Mouse (Mus musculus) CH12.LX (cell line): ENCODE measurements at regions not wholly inside any gene's neighbourhood (a gene's known extent, or its start where the extent isn't known, plus 50 kb on each side); places are given as distances from the start of the nearest gene placed in this dataset.

ENCODE experiments used
- DNase-seq: peaks from one replicate; pipeline ENCODE4 v3.0.0-alpha.2; 2013; ENCODE audit errors: extremely low read depth
- H3K27ac ChIP-seq: 2 replicates; pipeline ENCODE4 v1.5.1; 2012; ENCODE audit warnings: low read depth, mild to moderate bottlenecking, control low read depth, moderate library complexity; ENCODE audit not compliant: insufficient read depth
- H3K27me3 ChIP-seq: replicated peaks from 2 replicates; pipeline ENCODE3; 2012; ENCODE audit warnings: inconsistent platforms
- H3K36me3 ChIP-seq, 2 experiments: replicated peaks in 1 of 2; 2 replicates each; pipeline versions ENCODE3 to v1.6.1; 2012; ENCODE audit warnings: inconsistent platforms in 1 of 2, low read length in 1 of 2, mild to moderate bottlenecking in 1 of 2, mixed read lengths in 1 of 2, moderate library complexity in 1 of 2; ENCODE audit not compliant: control insufficient read depth in 1 of 2, insufficient read depth in 1 of 2
- H3K4me1 ChIP-seq, 2 experiments: 2 replicates each; pipeline ENCODE4 v1.6.1; 2012; ENCODE audit warnings: inconsistent platforms in 1 of 2, moderate library complexity in 1 of 2; ENCODE audit not compliant: insufficient read depth in 2 of 2, control insufficient read depth in 1 of 2
- H3K4me2 ChIP-seq: 2 replicates; pipeline ENCODE4 v1.6.1; 2012; ENCODE audit warnings: low read depth, mild to moderate bottlenecking, control low read depth; ENCODE audit not compliant: poor library complexity, insufficient read depth, severe bottlenecking
- H3K4me3 ChIP-seq, 3 experiments: fragments of 150-350 bp in 1 of 3; sonication (generic) in 1 of 3; replicated peaks in 1 of 3; 2 replicates each; pipeline versions ENCODE3 to v1.5.1; 2011 to 2012; ENCODE audit warnings: low read depth in 2 of 3, low read length in 2 of 3, mild to moderate bottlenecking in 2 of 3, moderate library complexity in 2 of 3, control low read depth in 1 of 3, improper control_type of control experiment in 1 of 3, inconsistent platforms in 1 of 3, mixed read lengths in 1 of 3; ENCODE audit not compliant: poor library complexity in 1 of 3
- H3K79me2 ChIP-seq: replicated peaks from 2 replicates; pipeline ENCODE4 v1.6.1; 2012; ENCODE audit warnings: mild to moderate bottlenecking, moderate library complexity; ENCODE audit not compliant: control insufficient read depth, poor library complexity, insufficient read depth, severe bottlenecking; ENCODE audit errors: extremely low read depth
- H3K9ac ChIP-seq: 2 replicates; pipeline ENCODE4 v1.6.1; 2012; ENCODE audit warnings: low read depth, mild to moderate bottlenecking, control low read depth, moderate library complexity; ENCODE audit not compliant: insufficient read depth
- H3K9me3 ChIP-seq: replicated peaks from 2 replicates; pipeline ENCODE3; 2012; ENCODE audit warnings: low read length, inconsistent platforms, mixed read lengths
- BHLHE40 ChIP-seq: IDR thresholded peaks from 2 replicates; pipeline ENCODE4 v1.6.1; 2011; ENCODE audit warnings: mild to moderate bottlenecking, low read depth, low read length, improper control_type of control experiment
- CHD1 ChIP-seq: IDR thresholded peaks from 2 replicates; pipeline ENCODE4 v1.6.1; 2012; ENCODE audit warnings: low read depth, low read length, improper control_type of control experiment, inconsistent platforms
- CHD2 ChIP-seq: IDR thresholded peaks from 2 replicates; pipeline ENCODE4 v1.6.1; 2011; ENCODE audit warnings: low read length, improper control_type of control experiment
- CTCF ChIP-seq, 2 experiments: IDR thresholded peaks in 1 of 2; conservative IDR thresholded peaks in 1 of 2; 2 replicates each; pipeline ENCODE4 v1.5.1; 2011 to 2012; ENCODE audit warnings: low read depth in 2 of 2, low read length in 2 of 2, improper control_type of control experiment in 1 of 2, inconsistent platforms in 1 of 2, mild to moderate bottlenecking in 1 of 2, moderate library complexity in 1 of 2
- EP300 ChIP-seq: IDR thresholded peaks from 2 replicates; pipeline ENCODE4 v1.6.1; 2011; ENCODE audit warnings: low read length, improper control_type of control experiment
- GABPA ChIP-seq: IDR thresholded peaks from 2 replicates; pipeline ENCODE4 v1.6.1; 2012; ENCODE audit warnings: low read depth, low read length, improper control_type of control experiment, inconsistent platforms; ENCODE audit not compliant: insufficient replicate concordance
- IRF4 ChIP-seq: IDR thresholded peaks from 2 replicates; pipeline ENCODE4 v1.6.1; 2014; ENCODE audit warnings: low read depth, mild to moderate bottlenecking, inconsistent platforms, low read length, improper control_type of control experiment
- JUN ChIP-seq: IDR thresholded peaks from 2 replicates; pipeline ENCODE4 v1.6.1; 2011; ENCODE audit warnings: low read depth, mild to moderate bottlenecking, low read length, improper control_type of control experiment, moderate library complexity; ENCODE audit not compliant: insufficient read depth
- JUND ChIP-seq: conservative IDR thresholded peaks from 2 replicates; pipeline ENCODE4 v1.6.1; 2011; ENCODE audit warnings: low read depth, low read length, improper control_type of control experiment
- MAFK ChIP-seq: IDR thresholded peaks from 2 replicates; pipeline ENCODE4 v1.6.1; 2011; ENCODE audit warnings: low read length, improper control_type of control experiment; ENCODE audit not compliant: insufficient replicate concordance
- MAX ChIP-seq: IDR thresholded peaks from 2 replicates; pipeline ENCODE4 v1.6.1; 2011; ENCODE audit warnings: low read length, improper control_type of control experiment
- MAZ ChIP-seq: IDR thresholded peaks from 2 replicates; pipeline ENCODE4 v1.6.1; 2012; ENCODE audit warnings: low read depth, mild to moderate bottlenecking, inconsistent platforms, low read length, improper control_type of control experiment, moderate library complexity
- MEF2A ChIP-seq: IDR thresholded peaks from 2 replicates; pipeline ENCODE4 v1.6.1; 2014; ENCODE audit warnings: low read depth, mild to moderate bottlenecking, inconsistent platforms, low read length, improper control_type of control experiment, borderline replicate concordance
- MXI1 ChIP-seq: IDR thresholded peaks from 2 replicates; pipeline ENCODE4 v1.6.1; 2011; ENCODE audit warnings: mild to moderate bottlenecking, low read depth, low read length, improper control_type of control experiment
- MYC ChIP-seq: IDR thresholded peaks from 2 replicates; pipeline ENCODE4 v1.6.1; 2011; ENCODE audit warnings: low read depth, mild to moderate bottlenecking, improper control_type of control experiment, low read length
- NELFE ChIP-seq: IDR thresholded peaks from 2 replicates; pipeline ENCODE4 v1.6.1; 2011; ENCODE audit warnings: low read depth, low read length, improper control_type of control experiment
- PAX5 ChIP-seq: IDR thresholded peaks from 2 replicates; pipeline ENCODE4 v1.6.1; 2012; ENCODE audit warnings: low read length, inconsistent platforms, mixed read lengths
- POLR2A ChIP-seq: IDR thresholded peaks from 2 replicates; pipeline ENCODE4 v1.6.1; 2011; ENCODE audit warnings: low read depth, mild to moderate bottlenecking, improper control_type of control experiment, low read length
- RAD21 ChIP-seq: IDR thresholded peaks from 2 replicates; pipeline ENCODE4 v1.6.1; 2011; ENCODE audit warnings: low read depth, mild to moderate bottlenecking, low read length, improper control_type of control experiment, moderate library complexity
- RCOR1 ChIP-seq: conservative IDR thresholded peaks from 2 replicates; pipeline ENCODE4 v1.6.1; 2012; ENCODE audit warnings: low read depth, mild to moderate bottlenecking, inconsistent platforms, low read length, improper control_type of control experiment
- SMC3 ChIP-seq: IDR thresholded peaks from 2 replicates; pipeline ENCODE4 v1.6.1; 2011; ENCODE audit warnings: low read depth, low read length, improper control_type of control experiment
- TBP ChIP-seq: conservative IDR thresholded peaks from 2 replicates; pipeline ENCODE4 v1.6.1; 2011; ENCODE audit warnings: low read depth, low read length, improper control_type of control experiment
- USF1 ChIP-seq: IDR thresholded peaks from 2 replicates; pipeline ENCODE4 v1.6.1; 2014; ENCODE audit warnings: low read depth, mild to moderate bottlenecking, inconsistent platforms, low read length, improper control_type of control experiment
- ZMIZ1 ChIP-seq: IDR thresholded peaks from 2 replicates; pipeline ENCODE4 v1.6.1; 2012; ENCODE audit warnings: low read depth, mild to moderate bottlenecking, inconsistent platforms, low read length, improper control_type of control experiment
- ZNF384 ChIP-seq: IDR thresholded peaks from 2 replicates; pipeline ENCODE4 v1.6.1; 2012; ENCODE audit warnings: low read depth, low read length, improper control_type of control experiment, inconsistent platforms
- dilution Hi-C: fragments of 300-500 bp; cut with MboI; formaldehyde crosslinking; loops from 2 replicates; pipeline ENCODE4 v1.14.3; 2020; ENCODE audit warnings: low sequenced_read_pairs; ENCODE audit not compliant: extremely low pct_unique_long_range_greater_than_20kb, extremely low pct_ligation_motif_present
- in situ Hi-C: fragments of 300-500 bp; cut with MboI; formaldehyde crosslinking; loops from 3 replicates; pipeline ENCODE4 v1.14.3; 2019; ENCODE audit warnings: low sequenced_read_pairs, low pct_ligation_motif_present, low pct_unique_long_range_greater_than_20kb, mixed read lengths

- Histone ChIP-seq H3K27ac (no peak overlapping the region), H3K27me3 (no peaks in the 10 kb centered on the region), H3K36me3 (no peaks in the 10 kb centered on the region), H3K9me3 (peaks cover 5% of the 10 kb centered on the region), H3K79me2 (no peaks in the 10 kb centered on the region), H3K4me3 (no peak overlapping the region), H3K9ac (no peak overlapping the region), H3K4me1 (peaks cover 0 to 9% of the 10 kb centered on the region in 2 experiments; a peak in 2 of 4 replicates), H3K4me2 (no peak overlapping the region)
- DNase-seq = peak; percentile 27
- TF ChIP-seq RAD21 = peak; percentile 54
- TF ChIP-seq NELFE = no peak
- TF ChIP-seq CHD2 = peak; percentile 58; the same call in 1 of the 2 replicates
- TF ChIP-seq SMC3 = peak; percentile 35
- TF ChIP-seq CTCF (conservative IDR thresholded peaks at IDR 0.05 in 1 of 2, IDR thresholded peaks at IDR 0.05 in 1 of 2; ENCODE audit: low read depth in 2 of 2, low read length in 2 of 2) = peak in 1 of 2 experiments; percentile 48; a peak in 2 of 4 replicates
- peak; percentile 91 for TF ChIP-seq ZNF384
- dilution Hi-C loops = no loop called here
- in situ Hi-C loops = no loop called here
Measured at GRCm38 (mm10) chr6:39268647-39269428, 62.2 kb upstream of the Kdm7a start.

GRCm38 (mm10) chr6:39264722-39265121 is 58.1 kb upstream of the Kdm7a start:
- H3K27ac ChIP-seq = no peak overlapping the region
- in situ Hi-C loops (no loop called here), dilution Hi-C loops (no loop called here)

GRCm38 (mm10) chr6:39263615-39264014 is 57.0 kb upstream of the Kdm7a start:
- peaks cover 5 to 12% of the 10 kb centered on the region in 2 experiments for H3K4me1 ChIP-seq
- no peak overlapping the region for H3K27ac ChIP-seq
- H3K79me2 ChIP-seq = no peaks in the 10 kb centered on the region
- no peaks in the 10 kb centered on the region for H3K9me3 ChIP-seq
- H3K4me2 ChIP-seq = no peak overlapping the region
- H3K9ac ChIP-seq = no peak overlapping the region
- H3K36me3 ChIP-seq = no peaks in the 10 kb centered on the region
- in situ Hi-C loops = no loop called here
- H3K4me3 ChIP-seq = no peak overlapping the region
- dilution Hi-C loops = no loop called here
- no peaks in the 10 kb centered on the region for H3K27me3 ChIP-seq
- TF ChIP-seq MAZ (no peak), RCOR1 (no peak), IRF4 (no peak), SMC3 (no peak), MAX (no peak), MYC (no peak), GABPA (no peak), NELFE (no peak), TBP (no peak), POLR2A (no peak), ZMIZ1 (no peak), EP300 (no peak), USF1 (no peak)
- DNase-seq = no peak

More at GRCm38 (mm10) chr6:39264722-39265121, 58.1 kb upstream of the Kdm7a start:
- Histone ChIP-seq H3K4me2 (no peak overlapping the region), H3K27me3 (no peaks in the 10 kb centered on the region), H3K36me3 (no peaks in the 10 kb centered on the region), H3K4me3 (no peak overlapping the region), H3K79me2 (no peaks in the 10 kb centered on the region), H3K4me1 (peaks cover 0 to 10% of the 10 kb centered on the region in 2 experiments; a peak in 2 of 4 replicates), H3K9me3 (no peaks in the 10 kb centered on the region), H3K9ac (no peak overlapping the region)
- TF ChIP-seq PAX5 (no peak), MEF2A (no peak), JUND (no peak), JUN (no peak), MYC (no peak), ZNF384 (no peak), BHLHE40 (no peak), NELFE (no peak), MAZ (no peak), EP300 (no peak), CHD1 (no peak), ZMIZ1 (no peak), IRF4 (no peak), MXI1 (no peak), TBP (no peak), RCOR1 (no peak), MAFK (no peak)
- no peak for DNase-seq
